Mouse (Mus musculus) thymus, adult 18-20 months (tissue): ENCODE measurements at regions not wholly inside any gene's neighbourhood (a gene's known extent, or its start where the extent isn't known, plus 50 kb on each side); places are given as distances from the start of the nearest gene placed in this dataset.

Experiments used
- DNase-seq, 2 experiments: peaks; one replicate each; pipeline ENCODE4 v3.0.0; 2022; ENCODE audit warnings: mixed read lengths in 2 of 2

DNA sequence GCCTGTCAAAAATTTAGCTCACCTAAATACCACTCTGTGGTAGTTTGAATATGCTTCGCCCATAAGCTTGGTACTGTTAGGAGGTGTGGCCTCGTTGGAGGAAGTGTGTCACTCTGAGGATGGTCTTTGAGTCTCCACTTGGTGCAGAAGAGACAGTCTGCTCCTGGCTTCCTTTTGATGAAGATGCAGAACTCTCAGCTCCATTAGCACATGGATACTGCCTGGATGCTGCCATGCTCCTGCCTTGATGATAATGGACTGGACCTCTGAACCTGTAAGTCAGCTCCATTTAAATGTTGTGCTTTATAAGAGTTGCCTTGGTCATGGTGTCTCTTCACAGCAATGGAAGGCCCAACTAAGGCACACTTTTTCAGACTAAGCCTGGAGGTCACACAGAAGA, 56.9 kb upstream of the Pik3r1 start:
- DNase-seq = no peak

- DNase-seq = no peak
Observed at GRCm38 (mm10) chr13:101831872-101832629, 64.0 kb upstream of the Pik3r1 start.

- DNase-seq = no peak
Observed at GRCm38 (mm10) chr13:101834546-101834945, 66.5 kb upstream of the Pik3r1 start.

DNA sequence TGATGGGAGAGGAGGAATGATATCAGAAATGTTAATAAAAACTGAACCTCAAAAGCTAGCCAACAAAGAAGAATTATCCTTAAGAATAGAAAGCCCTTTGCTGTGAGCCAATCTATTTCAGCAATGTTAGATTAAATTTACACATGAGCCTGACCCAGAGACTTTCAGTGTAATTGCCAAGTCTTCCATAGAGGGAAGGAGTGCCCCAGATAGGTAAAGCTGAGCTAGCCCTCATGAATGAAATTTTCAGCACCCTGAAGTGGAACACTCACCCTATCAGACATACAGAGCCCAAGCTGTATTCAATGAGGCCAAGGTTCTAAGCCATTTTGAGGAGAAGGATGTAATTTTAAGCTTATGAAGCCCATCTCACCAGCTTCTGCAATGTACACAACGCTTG, 69.0 kb upstream of the Pik3r1 start:
- no peak for DNase-seq

- DNase-seq = no peak
Observed at GRCm38 (mm10) chr13:101844461-101845440, 76.7 kb upstream of the Pik3r1 start.

DNA sequence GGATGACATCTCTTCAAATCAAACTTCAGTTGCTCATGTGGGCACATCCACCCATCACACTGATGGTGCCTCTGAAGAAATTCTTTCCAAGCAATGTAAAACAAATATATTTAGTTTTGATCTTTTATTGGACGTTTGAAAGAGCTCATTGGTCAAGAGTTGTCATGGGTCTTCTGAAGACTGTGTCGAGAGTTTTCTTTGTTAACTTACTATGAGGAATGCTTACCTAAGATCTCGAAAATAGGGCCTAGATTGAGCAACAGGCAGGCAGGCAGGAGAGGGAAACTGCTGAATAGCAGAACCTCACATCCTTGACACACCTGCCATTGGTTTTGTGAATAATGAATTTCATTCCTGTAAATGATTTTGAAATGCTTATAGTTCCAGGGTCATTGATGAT, 78.0 kb upstream of the Pik3r1 start:
- no peak for DNase-seq

DNA sequence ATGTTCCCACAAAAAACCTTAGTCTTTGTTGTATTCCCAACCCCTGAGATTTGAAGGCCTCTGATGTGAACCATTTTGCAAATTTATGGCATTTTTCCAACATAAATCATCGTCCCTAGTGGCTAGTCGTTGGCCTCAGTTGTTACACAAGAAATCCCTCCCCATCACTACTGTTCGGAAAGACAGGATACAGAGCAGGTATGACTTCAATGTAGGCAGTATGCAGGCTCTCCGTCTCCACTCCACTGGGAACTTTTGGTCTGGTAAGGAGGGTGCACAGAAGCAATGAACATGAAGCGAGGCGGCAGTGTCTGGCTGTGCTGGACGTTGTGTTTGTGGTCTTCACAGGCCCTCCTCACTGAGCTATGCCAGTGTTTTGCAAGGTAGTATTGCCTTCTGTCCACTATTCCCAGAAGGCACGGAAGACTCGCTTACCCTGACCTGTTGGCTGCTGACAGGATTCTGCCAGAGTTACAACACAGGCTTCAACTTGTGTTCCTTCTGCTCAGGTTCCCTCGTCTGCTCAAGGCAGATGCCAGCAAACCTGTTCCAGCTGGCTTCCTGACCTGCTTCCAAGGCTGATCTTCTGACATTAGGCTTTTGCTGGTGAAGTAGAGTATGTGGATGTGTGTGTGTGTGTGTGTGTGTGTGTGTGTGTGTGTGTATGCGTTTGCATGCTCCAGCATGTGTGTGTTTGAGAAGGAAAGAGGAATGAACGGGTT, 80.0 kb upstream of the Pik3r1 start:
- DNase-seq = peak in 1 of 2 experiments; percentile 5

- no peak for DNase-seq
Observed at GRCm38 (mm10) chr13:101848601-101849147, 80.7 kb upstream of the Pik3r1 start.

GRCm38 (mm10) chr13:101849416-101849815, 81.4 kb upstream of the Pik3r1 start:
- DNase-seq = no peak

GRCm38 (mm10) chr13:101851329-101851728, 83.3 kb upstream of the Pik3r1 start:
- no peak for DNase-seq

DNA sequence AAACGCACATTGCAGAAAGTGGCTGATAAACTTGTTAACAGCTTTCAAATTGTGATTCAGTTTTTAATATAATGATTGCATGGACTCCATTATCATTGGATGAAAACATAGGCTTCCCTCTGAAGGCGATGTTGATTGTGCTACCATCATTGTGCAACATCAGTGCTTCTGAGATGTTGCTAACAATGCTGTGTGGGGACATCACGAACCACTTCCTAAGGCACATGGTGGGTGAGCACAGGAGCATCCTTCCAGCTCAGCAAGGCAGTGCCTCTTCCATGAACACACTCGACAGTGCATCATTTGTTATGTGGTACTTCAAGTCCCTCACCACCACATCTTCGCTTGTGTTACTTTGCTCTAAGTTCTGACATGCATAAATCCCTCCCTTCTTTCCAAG, 84.9 kb upstream of the Pik3r1 start:
- DNase-seq = no peak

- DNase-seq = no peak
Observed at GRCm38 (mm10) chr13:101855141-101855540, 87.1 kb upstream of the Pik3r1 start.

- DNase-seq = no peak
Observed at GRCm38 (mm10) chr13:101860704-101861103, 92.7 kb upstream of the Pik3r1 start.

DNA sequence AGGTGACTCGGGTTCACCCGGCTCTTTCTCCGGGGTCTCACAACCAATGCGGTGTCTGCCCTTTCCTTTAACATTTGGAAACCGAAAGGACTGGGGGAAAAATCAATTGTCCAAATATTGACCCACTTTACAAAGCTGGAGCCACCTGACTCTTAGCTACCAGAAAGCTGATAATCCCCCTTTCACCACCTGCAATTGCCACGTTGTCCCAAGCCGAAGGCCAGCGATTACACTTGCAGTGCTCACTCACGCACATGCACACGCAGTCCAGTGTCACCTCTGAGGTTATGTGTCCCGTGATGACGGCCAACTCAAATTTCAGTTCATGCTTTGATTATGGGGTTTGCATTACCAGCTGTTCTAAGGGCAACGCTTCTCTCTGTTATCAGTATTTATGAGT, 94.0 kb upstream of the Pik3r1 start:
- no peak for DNase-seq

DNA sequence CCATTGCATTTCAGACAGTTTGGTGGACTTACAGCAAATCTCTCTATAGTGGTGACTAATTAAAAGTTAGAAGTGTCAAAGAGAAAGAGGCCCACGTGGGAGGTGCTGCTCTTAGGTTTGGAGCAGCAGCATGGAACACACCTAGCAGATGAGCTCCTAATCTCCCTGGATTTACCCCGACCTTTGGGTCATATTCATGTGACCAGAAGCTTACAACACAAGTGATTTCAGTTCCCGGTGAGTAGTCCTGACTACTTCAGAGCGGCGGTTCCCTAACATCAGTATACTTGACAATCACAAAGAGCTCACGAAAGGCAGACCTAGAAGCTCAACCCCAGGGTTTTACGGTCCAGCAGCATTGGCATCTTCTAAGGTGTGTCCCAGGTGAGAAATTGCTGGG, 95.0 kb upstream of the Pik3r1 start:
- no peak for DNase-seq

DNA sequence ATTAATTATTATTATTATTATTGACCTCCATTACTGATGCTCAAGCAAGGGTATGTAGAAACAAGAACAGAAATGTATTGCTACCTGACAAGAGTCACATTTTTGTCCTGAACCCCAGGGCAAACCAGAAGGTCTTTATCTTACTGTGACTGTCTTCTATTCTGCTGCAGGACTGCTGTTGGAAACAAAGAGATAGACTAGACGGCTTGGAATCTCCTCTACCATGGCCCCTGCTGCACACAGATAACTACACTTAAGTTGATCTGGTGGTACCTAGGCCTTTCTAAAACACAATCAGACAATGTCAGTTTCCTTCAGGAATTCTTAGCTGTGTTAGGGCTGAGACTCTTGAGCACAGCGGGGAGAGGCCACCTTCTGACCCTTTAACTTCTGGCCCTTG, 95.6 kb upstream of the Pik3r1 start:
- DNase-seq = no peak

DNA sequence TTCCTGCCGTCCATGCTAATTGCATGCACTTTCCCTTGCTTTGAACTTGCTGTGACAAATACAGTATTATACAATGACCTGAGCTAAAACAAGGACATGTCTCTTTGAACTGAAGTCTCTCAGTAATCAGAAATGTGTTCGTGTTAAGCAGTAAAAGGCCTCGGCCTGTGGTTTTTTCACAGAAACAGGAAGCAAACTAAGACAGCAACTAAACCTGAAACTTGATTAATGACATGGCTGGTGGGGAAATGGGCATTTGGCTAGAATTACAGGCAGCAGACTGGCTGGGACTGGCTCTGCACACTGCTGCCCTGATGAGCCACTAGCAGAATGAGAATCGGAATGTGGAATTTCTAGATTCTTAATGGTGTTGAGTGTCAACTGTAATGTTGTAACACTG, 98.8 kb upstream of the Pik3r1 start:
- DNase-seq = no peak

DNA sequence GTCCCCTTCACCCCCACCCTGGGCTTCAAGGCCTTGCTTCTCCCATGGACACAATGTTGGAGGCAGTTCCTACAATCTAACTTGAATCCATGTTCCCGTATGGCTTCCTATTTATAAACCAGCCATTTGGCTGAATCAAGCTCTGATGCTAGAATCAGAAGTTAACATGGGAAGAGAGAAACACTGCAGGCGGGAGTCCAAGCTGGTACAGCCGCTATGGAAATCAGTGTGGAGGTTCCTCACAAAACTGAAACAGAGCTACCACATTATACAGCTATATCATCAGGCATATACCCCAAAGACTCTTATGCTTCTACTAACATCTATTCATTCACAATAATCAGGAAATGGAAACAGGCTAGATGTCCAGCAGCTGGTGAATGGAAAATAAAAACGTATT, 106.7 kb upstream of the Pik3r1 start:
- no peak for DNase-seq

DNA sequence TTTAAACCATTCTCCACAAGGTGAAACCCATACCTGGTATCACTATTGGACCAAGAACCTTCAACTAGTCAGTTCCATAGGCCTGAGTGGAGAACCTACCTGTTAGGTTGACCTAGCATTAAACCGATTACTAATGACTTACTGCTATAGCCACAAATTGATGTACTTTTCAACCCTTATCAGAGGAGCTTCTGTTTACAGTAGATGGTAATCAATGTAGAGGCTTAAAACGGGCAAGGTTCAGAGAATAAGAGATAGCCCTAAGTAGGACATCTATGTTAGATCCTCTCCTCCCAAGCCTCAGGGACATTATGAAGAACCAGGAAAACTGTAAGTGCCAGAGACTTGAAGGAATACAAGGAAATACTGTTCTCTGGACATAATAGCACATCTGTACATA, 108.1 kb upstream of the Pik3r1 start:
- no peak for DNase-seq

- no peak for DNase-seq
Observed at GRCm38 (mm10) chr13:101876601-101877000, 108.6 kb upstream of the Pik3r1 start.

- DNase-seq = no peak
Observed at GRCm38 (mm10) chr13:101878168-101878567, 110.2 kb upstream of the Pik3r1 start.

GRCm38 (mm10) chr13:101879561-101880081, 111.6 kb upstream of the Pik3r1 start:
- no peak for DNase-seq

DNA sequence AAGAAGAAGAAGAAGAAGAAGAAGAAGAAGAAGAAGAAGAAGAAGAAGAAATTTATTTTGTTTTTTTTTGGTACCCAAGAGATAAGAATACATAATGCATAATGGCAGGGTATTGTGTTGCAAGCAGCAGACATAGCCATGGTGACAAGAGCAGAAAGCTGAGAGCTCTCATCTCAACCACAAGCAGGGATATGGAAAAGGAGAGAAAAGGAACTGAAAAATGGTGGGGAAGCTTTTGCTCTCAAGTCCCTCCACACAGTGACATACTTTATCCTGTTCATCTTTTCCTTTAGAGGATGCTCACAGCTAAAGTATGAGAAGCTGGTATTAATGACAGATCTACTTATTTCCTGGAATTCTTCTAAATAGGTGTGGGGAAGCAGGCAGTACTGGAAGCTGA, 115.2 kb upstream of the Pik3r1 start:
- no peak for DNase-seq
